Mouse (Mus musculus) hindbrain, embryonic 14.5 days (tissue): ENCODE measurements at regions not wholly inside any gene's neighbourhood (a gene's known extent, or its start where the extent isn't known, plus 50 kb on each side); places are given as distances from the start of the nearest gene placed in this dataset.

ENCODE experiments used
- ATAC-seq: fragments of 200-750 bp; cut with Nextera tagmentation; 2 replicates; pipeline ENCODE4 v1.8.0; 2017; ENCODE audit warnings: moderate number of reproducible peaks, mild to moderate bottlenecking, moderate TSS enrichment, moderate library complexity; ENCODE audit not compliant: low FRiP score
- DNase-seq: peaks from one replicate; pipeline ENCODE4 v3.0.0-alpha.2; 2015; ENCODE audit warnings: low spot score
- H3K27ac ChIP-seq: fragments of 300-500 bp; sonication (generic); 2 replicates; pipeline ENCODE4 v1.5.1; 2014; ENCODE audit warnings: mild to moderate bottlenecking, moderate library complexity
- H3K27me3 ChIP-seq: fragments of 300-500 bp; sonication (generic); 2 replicates; pipeline ENCODE4 v1.6.1; 2014; ENCODE audit warnings: mild to moderate bottlenecking, low read length, mixed read lengths; ENCODE audit not compliant: control insufficient read depth, insufficient read depth
- H3K36me3 ChIP-seq: fragments of 300-500 bp; sonication (generic); replicated peaks from 2 replicates; pipeline ENCODE4 v1.6.1; 2014; ENCODE audit not compliant: control insufficient read depth, insufficient read depth
- H3K4me1 ChIP-seq: fragments of 300-500 bp; sonication (generic); replicated peaks from 2 replicates; pipeline ENCODE4 v1.6.1; 2014; ENCODE audit warnings: antibody characterized with exemption, low read length, mixed read lengths; ENCODE audit not compliant: control insufficient read depth, insufficient read depth
- H3K4me2 ChIP-seq: fragments of 300-500 bp; sonication (generic); replicated peaks from 2 replicates; pipeline ENCODE4 v1.6.1; 2014; ENCODE audit warnings: mild to moderate bottlenecking, moderate library complexity
- H3K4me3 ChIP-seq: fragments of 300-500 bp; sonication (generic); replicated peaks from 2 replicates; pipeline ENCODE4 v1.5.1; 2014; ENCODE audit warnings: mild to moderate bottlenecking, low read length
- H3K9ac ChIP-seq: fragments of 300-500 bp; sonication (generic); 2 replicates; pipeline ENCODE4 v1.6.1; 2014
- H3K9me3 ChIP-seq: fragments of 300-500 bp; sonication (generic); 2 replicates; pipeline ENCODE4 v1.6.1; 2016; ENCODE audit warnings: low read length; ENCODE audit not compliant: control insufficient read depth
- WGBS: fragments of 180-500 bp; shearing (Covaris S2); extraction: QIAGEN DNeasy Blood & Tissue Kit; methylation state at CpG from one replicate; pipeline ENCODE4 v1.1.7; 2014; 5-methylcytosine and 5-hydroxymethylcytosine counted together

- ATAC-seq (no peak), DNase-seq (no peak)
- Histone ChIP-seq H3K9me3 (no peaks in the 10 kb centered on the region), H3K27ac (no peak overlapping the region), H3K27me3 (no peaks in the 10 kb centered on the region), H3K4me2 (no peak overlapping the region), H3K4me3 (no peak overlapping the region), H3K9ac (no peak overlapping the region), H3K4me1 (peaks cover 12% of the 10 kb centered on the region; the same call in 1 of the 2 replicates), H3K36me3 (no peaks in the 10 kb centered on the region)
- 88% methylated on average over 2 of the region's 2 CpGs for WGBS
Observed at GRCm38 (mm10) chr13:112161886-112162285, 126.4 kb upstream of the Ankrd55 start.

GRCm38 (mm10) chr13:112165921-112166320 lies 122.3 kb upstream of the Ankrd55 start:
- peak overlapping the region; percentile 38; the same call in 1 of the 2 replicates for H3K27ac ChIP-seq
- DNase-seq (no peak), ATAC-seq (peak; percentile 55; the same call in 1 of the 2 replicates)
- H3K9ac ChIP-seq: no peak overlapping the region
- 50% methylated on average over 2 of the region's 2 CpGs for WGBS
- no peak overlapping the region for H3K4me3 ChIP-seq
- no peak overlapping the region for H3K4me2 ChIP-seq
- H3K9me3 ChIP-seq: no peaks in the 10 kb centered on the region
- peaks cover 12% of the 10 kb centered on the region; the same call in 1 of the 2 replicates for H3K4me1 ChIP-seq
- H3K36me3 ChIP-seq: no peaks in the 10 kb centered on the region
- no peaks in the 10 kb centered on the region for H3K27me3 ChIP-seq

- H3K9me3 ChIP-seq: no peaks in the 10 kb centered on the region
- no peak overlapping the region for H3K9ac ChIP-seq
- no peak for DNase-seq
- WGBS: 32% methylated on average over 10 of the region's 10 CpGs
- H3K27me3 ChIP-seq: no peaks in the 10 kb centered on the region
- 0 out of 2 replicates have a peak overlapping the region, but pooled peaks have one; percentile 19 for H3K4me2 ChIP-seq
- H3K36me3 ChIP-seq: no peaks in the 10 kb centered on the region
- H3K27ac ChIP-seq: peak overlapping the region; percentile 38; the same call in 1 of the 2 replicates
- no peak overlapping the region for H3K4me3 ChIP-seq
- H3K4me1 ChIP-seq: peaks cover 12% of the 10 kb centered on the region; the same call in 1 of the 2 replicates
- ATAC-seq: peak; percentile 76; the same call in 1 of the 2 replicates
Observed at GRCm38 (mm10) chr13:112166338-112166802, 121.9 kb upstream of the Ankrd55 start.

- 89% methylated on average over 3 of the region's 3 CpGs for WGBS
- H3K4me3 ChIP-seq: no peak overlapping the region
Observed at GRCm38 (mm10) chr13:112168468-112168867, 119.8 kb upstream of the Ankrd55 start.

GRCm38 (mm10) chr13:112170872-112171271 lies 117.4 kb upstream of the Ankrd55 start:
- Histone ChIP-seq H3K27me3 (no peaks in the 10 kb centered on the region), H3K27ac (no peak overlapping the region), H3K36me3 (no peaks in the 10 kb centered on the region), H3K4me2 (no peak overlapping the region), H3K4me1 (peaks cover 6% of the 10 kb centered on the region; the same call in 1 of the 2 replicates), H3K9ac (no peak overlapping the region), H3K4me3 (no peak overlapping the region), H3K9me3 (no peaks in the 10 kb centered on the region)
- no peak for DNase-seq
- 92% methylated on average over 3 of the region's 3 CpGs for WGBS
- ATAC-seq: no peak

More at GRCm38 (mm10) chr13:112168468-112168867, 119.8 kb upstream of the Ankrd55 start:
- Histone ChIP-seq H3K4me2 (no peak overlapping the region), H3K9me3 (no peaks in the 10 kb centered on the region), H3K27me3 (no peaks in the 10 kb centered on the region), H3K9ac (no peak overlapping the region), H3K27ac (no peak overlapping the region), H3K4me1 (peaks cover 6% of the 10 kb centered on the region; the same call in 1 of the 2 replicates), H3K36me3 (no peaks in the 10 kb centered on the region)
- DNase-seq: no peak
- ATAC-seq: no peak

GRCm38 (mm10) chr13:112171940-112172715 lies 116.1 kb upstream of the Ankrd55 start:
- H3K27me3 ChIP-seq: no peaks in the 10 kb centered on the region
- no peak overlapping the region for H3K4me3 ChIP-seq
- H3K9me3 ChIP-seq: no peaks in the 10 kb centered on the region
- ATAC-seq: no peak
- no peak for DNase-seq
- no peaks in the 10 kb centered on the region for H3K36me3 ChIP-seq
- 89% methylated on average over 11 of the region's 11 CpGs for WGBS
- no peak overlapping the region for H3K27ac ChIP-seq
- no peak overlapping the region for H3K4me2 ChIP-seq
- H3K4me1 ChIP-seq: no peaks in the 10 kb centered on the region
- H3K9ac ChIP-seq: no peak overlapping the region

GRCm38 (mm10) chr13:112173973-112174372 lies 114.3 kb upstream of the Ankrd55 start:
- 93% methylated on average over 8 of the region's 8 CpGs for WGBS
- no peak for ATAC-seq

GRCm38 (mm10) chr13:112178031-112178430 lies 110.2 kb upstream of the Ankrd55 start:
- Histone ChIP-seq H3K4me2 (no peak overlapping the region), H3K36me3 (no peaks in the 10 kb centered on the region), H3K27ac (no peak overlapping the region), H3K4me3 (no peak overlapping the region), H3K27me3 (no peaks in the 10 kb centered on the region), H3K4me1 (no peaks in the 10 kb centered on the region), H3K9me3 (no peaks in the 10 kb centered on the region), H3K9ac (no peak overlapping the region)
- no peak for ATAC-seq
- WGBS: 95% methylated on average over 4 of the region's 4 CpGs
- DNase-seq: no peak

More at GRCm38 (mm10) chr13:112173973-112174372, 114.3 kb upstream of the Ankrd55 start:
- Histone ChIP-seq H3K4me2 (no peak overlapping the region), H3K27ac (no peak overlapping the region), H3K9me3 (no peaks in the 10 kb centered on the region), H3K9ac (no peak overlapping the region), H3K4me3 (no peak overlapping the region), H3K36me3 (no peaks in the 10 kb centered on the region), H3K27me3 (no peaks in the 10 kb centered on the region), H3K4me1 (no peaks in the 10 kb centered on the region)
- no peak for DNase-seq

- ATAC-seq (no peak), DNase-seq (no peak)
- Histone ChIP-seq H3K9me3 (no peaks in the 10 kb centered on the region), H3K4me1 (no peaks in the 10 kb centered on the region), H3K27me3 (no peaks in the 10 kb centered on the region), H3K4me3 (no peak overlapping the region), H3K9ac (no peak overlapping the region), H3K4me2 (no peak overlapping the region), H3K36me3 (no peaks in the 10 kb centered on the region), H3K27ac (no peak overlapping the region)
- WGBS: 95% methylated on average over 10 of the region's 10 CpGs
Observed at GRCm38 (mm10) chr13:112183996-112184395, 104.3 kb upstream of the Ankrd55 start.
